Mouse (Mus musculus) ES-Bruce4 (cell line): ENCODE measurements around the gene March8.

Experiments used
- CTCF ChIP-seq: IDR thresholded peaks from one replicate; pipeline ENCODE4 v1.8.1; 2011; ENCODE audit warnings: low read depth, low read length
- POLR2A ChIP-seq: IDR thresholded peaks from one replicate; pipeline ENCODE4 v1.8.1; 2011; ENCODE audit warnings: low read length; ENCODE audit not compliant: insufficient read depth

DNA sequence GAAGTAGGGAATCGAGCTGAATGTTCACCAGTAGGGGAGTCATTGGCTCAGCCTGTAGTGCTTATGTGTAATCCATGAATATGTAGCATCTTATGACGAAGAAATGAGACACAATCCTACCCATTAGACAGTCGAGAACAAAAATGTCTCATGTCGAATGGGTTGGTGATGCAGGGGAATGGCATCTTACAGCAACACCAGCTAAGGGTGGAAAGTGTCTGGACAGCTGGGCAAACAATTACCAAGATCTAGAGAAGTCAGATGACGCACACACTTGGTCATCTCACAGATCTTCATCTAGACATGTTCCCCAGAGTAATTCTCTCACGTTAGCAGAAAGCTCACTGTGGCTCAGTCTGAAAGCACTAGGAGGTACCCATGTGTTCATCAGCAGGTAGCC is 101.0 kb downstream of the March8 start:
- TF ChIP-seq CTCF: no peak
- TF ChIP-seq POLR2A: no peak
